Mouse (Mus musculus) heart, adult 2 months (tissue): ENCODE results near the gene Zfp979. TPM values are rescaled to one million over a fixed set of nuclear protein-coding genes. Genes with fewer than 3 reads are reported as not detected.

Source experiments
- DNase-seq, 2 experiments: peaks; one replicate each; pipeline ENCODE4 v3.0.0; 2021
- H3K27ac ChIP-seq: fragments of 200-600 bp; 2 replicates; pipeline ENCODE4 v1.8.1; 2022
- H3K27me3 ChIP-seq: fragments of 200-500 bp; 2 replicates; pipeline ENCODE4 v1.6.1; 2012; ENCODE audit warnings: mild to moderate bottlenecking, low read length, inconsistent platforms, mixed read lengths; ENCODE audit not compliant: control insufficient read depth, insufficient read depth
- H3K36me3 ChIP-seq: fragments of 200-500 bp; 2 replicates; pipeline ENCODE4 v1.6.1; 2012; ENCODE audit warnings: low read length, inconsistent platforms; ENCODE audit not compliant: control insufficient read depth, insufficient read depth
- H3K4me1 ChIP-seq: fragments of 200-500 bp; 2 replicates; pipeline ENCODE4 v1.6.1; 2011; ENCODE audit warnings: low read length; ENCODE audit not compliant: control insufficient read depth, insufficient read depth
- H3K4me3 ChIP-seq: fragments of 200-600 bp; 2 replicates; pipeline ENCODE4 v1.8.1; 2022
- H3K79me2 ChIP-seq: fragments of 200-500 bp; replicated peaks from 2 replicates; pipeline ENCODE4 v1.6.1; 2012; ENCODE audit warnings: mild to moderate bottlenecking, inconsistent platforms, low read length, moderate library complexity, mixed read lengths; ENCODE audit not compliant: control insufficient read depth, insufficient read depth
- H3K9ac ChIP-seq: fragments of 200-500 bp; 2 replicates; pipeline ENCODE4 v1.6.1; 2012; ENCODE audit warnings: low read depth, mild to moderate bottlenecking, control low read depth, inconsistent platforms, low read length, mixed read lengths
- CTCF ChIP-seq: fragments of 200-600 bp; IDR thresholded peaks from 2 replicates; pipeline ENCODE4 v1.8.1; 2022; ENCODE audit warnings: antibody characterized with exemption, mild to moderate bottlenecking, moderate library complexity
- EP300 ChIP-seq: fragments of 200-500 bp; IDR thresholded peaks from 2 replicates; pipeline ENCODE4 v1.6.1; 2011; ENCODE audit warnings: low read depth, low read length, control low read depth; ENCODE audit not compliant: insufficient read depth
- POLR2A ChIP-seq: fragments of 200-500 bp; IDR thresholded peaks from 2 replicates; pipeline ENCODE4 v1.6.1; 2011; ENCODE audit warnings: mild to moderate bottlenecking, low read depth, low read length, control low read depth; ENCODE audit not compliant: insufficient read depth
- WGBS: fragments of 180-500 bp; shearing (Covaris S2); methylation state at CpG from one replicate; pipeline ENCODE4 v1.1.7; 2018; 5-methylcytosine and 5-hydroxymethylcytosine counted together
- intact Hi-C: fragments of 180-260 bp; cut with DNase I; formaldehyde crosslinking; loops from one replicate; pipeline ENCODE4 v1.15.1; 2025
- polyA plus RNA-seq: library from polyadenylated mRNA; depleted of rRNA; stranded (reverse); fragments of >200 nt; gene quantifications from 2 replicates; pipeline ENCODE4 v1.2.3, GENCODE M21; 2012; rRNA removed
- total RNA-seq, 2 experiments: library from RNA; stranded (reverse); gene quantifications; 2 replicates each; pipeline ENCODE4 v1.2.3; 2021

The Zfp979 gene
- total and polyA plus RNA-seq, 3 experiments, result 1.4 to 3.2 (median 2.6) TPM

GRCm38 (mm10) chr4:147565426-147566220 is 76.7 kb downstream of the Zfp979 start:
- H3K36me3 ChIP-seq, result no peaks in the 10 kb centered on the region
- TF ChIP-seq EP300, result no peak
- no peak for TF ChIP-seq CTCF
- no peak for TF ChIP-seq POLR2A
- 57% methylated on average over 6 of the region's 6 CpGs for WGBS
- H3K27ac ChIP-seq, result no peak overlapping the region
- H3K4me1 ChIP-seq, result no peaks in the 10 kb centered on the region
- H3K4me3 ChIP-seq, result no peak overlapping the region
- intact Hi-C loops, result loop anchor here (10.0 kb wide), 1 partner anchor 249 kb away; no protein-coding TSS in a partner anchor
- H3K9ac ChIP-seq, result no peak overlapping the region
- H3K27me3 ChIP-seq, result no peaks in the 10 kb centered on the region
- peak in 1 of 2 experiments; percentile 12 for DNase-seq
- no peaks in the 10 kb centered on the region for H3K79me2 ChIP-seq

Other genes with a start within 250 kb of the Zfp979 start
- 1 to 10 TPM; 9.0 to 9.4 TPM for gene Zfp982, start 150.1 kb downstream of the Zfp979 start, total RNA-seq
- gene Zfp982, start 150.1 kb downstream of the Zfp979 start, polyA plus RNA-seq, result 0.20 and 3.6 TPM in 2 replicates
- under 1 TPM; 0.09 to 0.10 TPM for gene Gm16503, start 102.3 kb downstream of the Zfp979 start, total RNA-seq
- gene Gm16503, start 102.3 kb downstream of the Zfp979 start, polyA plus RNA-seq, result 0.12 TPM in 1 of 2 replicates, not detected in the other
- under 1 TPM; 0.25 to 0.31 TPM for gene Zfp985, start 89.2 kb downstream of the Zfp979 start, total RNA-seq
- gene Zfp985, start 89.2 kb downstream of the Zfp979 start, polyA plus RNA-seq, result 0.35 and 1.0 TPM in 2 replicates
- gene Zfp534, start 60.0 kb upstream of the Zfp979 start, total RNA-seq, result not detected
- not detected in 2 replicates for gene Zfp534, start 60.0 kb upstream of the Zfp979 start, polyA plus RNA-seq
- gene Zfp984, start 167.3 kb upstream of the Zfp979 start, total RNA-seq, result 1 to 10 TPM; 2.5 to 2.6 TPM
- gene Zfp984, start 167.3 kb upstream of the Zfp979 start, polyA plus RNA-seq, result 0.31 and 1.5 TPM in 2 replicates
- gene Zfp933, start 205.9 kb upstream of the Zfp979 start, total RNA-seq, result 10 to 100 TPM; 10.3 to 11.2 TPM
- gene Zfp933, start 205.9 kb upstream of the Zfp979 start, polyA plus RNA-seq, result 1.3 and 3.7 TPM in 2 replicates
- gene Miip, start 226.3 kb upstream of the Zfp979 start, total RNA-seq, result 1 to 10 TPM; 5.4 to 7.4 TPM
- 24.8 and 26.0 TPM in 2 replicates for gene Miip, start 226.3 kb upstream of the Zfp979 start, polyA plus RNA-seq
- gene Fv1, start 226.5 kb upstream of the Zfp979 start, total RNA-seq, result 10 to 100 TPM; 21.1 to 22.8 TPM
- gene Fv1, start 226.5 kb upstream of the Zfp979 start, polyA plus RNA-seq, result 3.3 and 14.3 TPM in 2 replicates